Mouse (Mus musculus) hindbrain, embryonic 14.5 days (tissue): Measurements from ENCODE around the gene Grn. TPM values are rescaled to one million over a fixed set of nuclear protein-coding genes. Genes with fewer than 3 reads are reported as not detected.
A peak's percentile ranks its signal among the peaks of the same experiment; 100 is the strongest.
"Not testable (repeated sequence)": the region's sequence is repeated elsewhere in the genome, so short reads cannot be mapped to it uniquely, and the experiment has no call there.

Experiments
- ATAC-seq: fragments of 200-750 bp; cut with Nextera tagmentation; 2 replicates; pipeline ENCODE4 v1.8.0; 2017; ENCODE audit warnings: moderate number of reproducible peaks, mild to moderate bottlenecking, moderate TSS enrichment, moderate library complexity; ENCODE audit not compliant: low FRiP score
- DNase-seq: peaks from one replicate; pipeline ENCODE4 v3.0.0-alpha.2; 2015; ENCODE audit warnings: low spot score
- H3K27ac ChIP-seq: fragments of 300-500 bp; sonication (generic); 2 replicates; pipeline ENCODE4 v1.5.1; 2014; ENCODE audit warnings: mild to moderate bottlenecking, moderate library complexity
- H3K27me3 ChIP-seq: fragments of 300-500 bp; sonication (generic); 2 replicates; pipeline ENCODE4 v1.6.1; 2014; ENCODE audit warnings: mild to moderate bottlenecking, low read length, mixed read lengths; ENCODE audit not compliant: control insufficient read depth, insufficient read depth
- H3K36me3 ChIP-seq: fragments of 300-500 bp; sonication (generic); replicated peaks from 2 replicates; pipeline ENCODE4 v1.6.1; 2014; ENCODE audit not compliant: control insufficient read depth, insufficient read depth
- H3K4me1 ChIP-seq: fragments of 300-500 bp; sonication (generic); replicated peaks from 2 replicates; pipeline ENCODE4 v1.6.1; 2014; ENCODE audit warnings: antibody characterized with exemption, low read length, mixed read lengths; ENCODE audit not compliant: control insufficient read depth, insufficient read depth
- H3K4me2 ChIP-seq: fragments of 300-500 bp; sonication (generic); replicated peaks from 2 replicates; pipeline ENCODE4 v1.6.1; 2014; ENCODE audit warnings: mild to moderate bottlenecking, moderate library complexity
- H3K4me3 ChIP-seq: fragments of 300-500 bp; sonication (generic); replicated peaks from 2 replicates; pipeline ENCODE4 v1.5.1; 2014; ENCODE audit warnings: mild to moderate bottlenecking, low read length
- H3K9ac ChIP-seq: fragments of 300-500 bp; sonication (generic); 2 replicates; pipeline ENCODE4 v1.6.1; 2014
- H3K9me3 ChIP-seq: fragments of 300-500 bp; sonication (generic); 2 replicates; pipeline ENCODE4 v1.6.1; 2016; ENCODE audit warnings: low read length; ENCODE audit not compliant: control insufficient read depth
- WGBS: fragments of 180-500 bp; shearing (Covaris S2); extraction: QIAGEN DNeasy Blood & Tissue Kit; methylation state at CpG from one replicate; pipeline ENCODE4 v1.1.7; 2014; 5-methylcytosine and 5-hydroxymethylcytosine counted together
- polyA plus RNA-seq: library from polyadenylated mRNA; unstranded; fragments of >200 nt; fragmentation: Nextera tagmentation; extraction: Ambion mirVana; gene quantifications from 2 replicates; pipeline ENCODE4 v1.2.1, GENCODE M21; 2014

Gene Grn
- polyA plus RNA-seq, 1 experiment from 2014 or later: 63.6 TPM

DNA sequence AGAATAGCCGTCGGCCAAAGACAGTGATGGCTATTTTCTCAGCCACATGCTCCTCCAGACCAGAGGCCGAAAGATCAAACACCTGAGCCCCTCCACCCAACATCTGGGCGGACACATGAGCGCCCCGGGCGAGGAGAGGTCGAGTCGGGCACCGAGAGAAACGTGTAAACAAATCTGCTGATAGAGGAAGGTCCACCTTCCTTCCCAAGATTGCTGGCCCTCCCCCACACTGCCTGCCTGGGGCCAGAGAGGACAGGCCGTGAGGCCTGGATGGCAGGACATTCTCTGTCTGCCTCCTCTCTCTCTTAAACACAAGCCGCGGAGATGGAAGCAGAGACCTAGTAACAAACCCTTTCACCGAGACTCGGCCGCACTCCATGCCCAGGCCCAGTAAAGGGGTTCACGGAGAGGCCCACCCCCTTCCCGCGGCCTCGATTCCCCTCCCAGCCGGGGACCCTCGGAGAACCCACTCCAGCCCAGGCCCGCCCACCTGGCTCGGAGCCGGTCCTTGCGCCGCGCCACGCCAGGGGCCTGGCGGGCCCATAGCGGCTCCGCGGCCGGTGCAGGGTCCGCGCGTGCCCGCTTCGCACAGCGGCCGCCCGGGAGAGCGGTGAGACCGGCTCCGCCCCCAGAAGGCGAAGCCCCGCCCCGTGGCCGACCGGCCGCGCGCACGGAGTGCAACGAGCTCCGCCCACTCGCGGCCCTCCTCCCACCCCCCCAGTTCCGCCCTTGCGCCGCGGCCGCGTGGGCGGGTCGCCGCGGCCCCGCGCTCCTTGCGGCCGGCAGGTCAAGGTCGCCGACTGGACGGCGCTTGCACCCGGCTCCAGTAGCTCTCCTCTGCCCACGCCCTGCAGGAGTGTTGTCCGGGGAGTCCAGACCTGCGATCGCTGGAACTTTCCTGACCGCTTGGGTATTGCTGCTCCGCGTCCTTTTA is 22.9 kb upstream of the Grn start:
- Histone ChIP-seq H3K27me3 (no peaks in the 10 kb centered on the region), H3K9ac (peak overlapping the region; percentile 79), H3K27ac (peak overlapping the region; percentile 82), H3K9me3 (no peaks in the 10 kb centered on the region), H3K4me1 (peaks cover 29% of the 10 kb centered on the region), H3K36me3 (peaks cover 26% of the 10 kb centered on the region), H3K4me2 (peak overlapping the region; percentile 69), H3K4me3 (peak overlapping the region; percentile 73)
- WGBS: under 1% methylated on average over 78 of the region's 85 CpGs
- peak; percentile 78 for ATAC-seq
- DNase-seq: peak; percentile 90

DNA sequence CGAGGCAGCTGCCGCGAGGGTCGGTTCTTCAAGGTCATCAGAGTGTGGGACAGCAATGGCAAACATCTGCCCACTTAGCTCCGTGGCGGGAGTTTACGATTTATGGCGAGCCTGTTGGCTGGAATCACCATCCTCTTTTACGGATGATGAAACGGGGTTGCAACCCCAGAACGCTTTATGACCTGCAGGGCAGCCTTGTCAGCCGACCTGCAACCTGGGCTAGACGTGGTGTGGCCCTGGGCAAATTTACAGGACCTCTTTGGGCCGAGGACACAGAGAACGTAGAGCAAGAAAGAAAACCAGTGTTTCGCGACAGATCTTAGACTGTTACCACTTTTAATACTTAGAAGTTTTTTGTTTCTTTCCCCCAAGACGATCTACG is 22.3 kb upstream of the Grn start, which contains the start of gene Slc25a39:
Slc25a39 (minus strand) TSS at position 113 of the 382 bp plus-strand sequence.
- peak within 1 kb of the TSS; percentile 73 for H3K4me3 ChIP-seq

GRCm38 (mm10) chr11:102408344-102408876 is 21.7 kb upstream of the Grn start:
- H3K9ac ChIP-seq: no peak overlapping the region
- peak overlapping the region; percentile 82 for H3K27ac ChIP-seq

More for the DNA sequence above, 22.3 kb upstream of the Grn start, which contains the start of gene Slc25a39:
- H3K4me2 ChIP-seq: peak within 1 kb of the TSS; percentile 69
- no peak for DNase-seq
- H3K36me3 ChIP-seq: peaks cover 20% of the 10 kb centered on the region
- WGBS: under 1% methylated on average over 19 of the region's 19 CpGs
- H3K9me3 ChIP-seq: no peaks in the 10 kb centered on the region
- peak within 1 kb of the TSS; percentile 79 for H3K9ac ChIP-seq
- no peaks in the 10 kb centered on the region for H3K27me3 ChIP-seq
- peaks cover 29% of the 10 kb centered on the region for H3K4me1 ChIP-seq
- H3K27ac ChIP-seq: peak within 1 kb of the TSS; percentile 82
- no peak for ATAC-seq

DNA sequence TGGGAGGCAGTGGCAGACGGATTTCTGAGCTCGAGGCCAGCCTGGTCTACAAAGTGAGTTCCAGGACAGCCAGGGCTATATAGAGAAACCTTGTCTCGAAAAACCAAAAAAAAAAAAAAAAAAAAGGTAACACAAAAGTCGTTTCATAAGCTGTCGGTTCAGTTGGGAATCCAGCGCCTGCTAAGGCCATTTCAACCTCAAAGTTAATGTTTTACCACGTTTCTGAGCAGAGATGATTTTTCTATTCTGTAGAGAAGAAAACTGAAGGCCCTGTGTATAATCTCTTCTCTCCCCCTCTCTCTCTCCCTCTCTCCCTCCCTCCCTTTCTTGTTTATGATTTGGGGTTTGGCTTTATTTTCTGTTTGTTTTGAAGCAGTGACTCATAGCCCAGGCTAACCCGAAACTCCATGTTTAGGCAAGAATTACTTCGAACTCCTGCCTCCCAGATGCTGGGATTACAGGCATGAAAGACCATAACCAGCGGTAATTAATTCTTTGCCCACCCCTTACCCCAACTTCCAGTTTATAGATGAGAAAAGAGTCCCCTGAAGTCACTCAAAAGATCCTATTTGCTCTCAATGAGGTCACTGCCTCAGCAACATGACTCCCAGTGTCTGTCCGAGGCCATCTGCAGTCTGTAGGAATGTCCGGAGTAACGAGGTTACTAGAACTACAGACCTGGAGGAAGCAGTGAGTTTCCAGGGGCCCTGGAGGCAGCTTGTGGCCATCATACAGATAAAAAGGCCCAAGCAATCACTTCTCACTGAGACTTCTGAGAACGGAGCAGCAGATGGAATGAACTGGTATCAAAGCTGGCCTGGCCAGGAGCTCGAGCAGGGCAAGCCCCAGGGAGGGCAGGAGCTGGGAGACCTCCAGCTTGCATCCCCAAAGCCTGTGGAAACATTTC is 21.0 kb upstream of the Grn start:
- Histone ChIP-seq H3K36me3 (0 out of 2 replicates have a peak, but pooled peaks cover 7% of the 10 kb centered on the region), H3K4me1 (peaks cover 29% of the 10 kb centered on the region), H3K27me3 (no peaks in the 10 kb centered on the region), H3K9me3 (no peaks in the 10 kb centered on the region), H3K27ac (peak overlapping the region; percentile 28; the same call in 1 of the 2 replicates), H3K9ac (no peak overlapping the region), H3K4me2 (peak overlapping the region; percentile 69), H3K4me3 (peak overlapping the region; percentile 73)
- no peak for DNase-seq
- no peak for ATAC-seq
- WGBS: 43% methylated on average over 15 of the region's 15 CpGs

More at GRCm38 (mm10) chr11:102408344-102408876, 21.7 kb upstream of the Grn start:
- Histone ChIP-seq H3K4me1 (peaks cover 29% of the 10 kb centered on the region), H3K4me2 (peak overlapping the region; percentile 69), H3K9me3 (no peaks in the 10 kb centered on the region), H3K27me3 (no peaks in the 10 kb centered on the region), H3K36me3 (peaks cover 14% of the 10 kb centered on the region), H3K4me3 (peak overlapping the region; percentile 73)
- under 1% methylated on average over 32 of the region's 32 CpGs for WGBS
- peak; percentile 97 for DNase-seq
- ATAC-seq: peak; percentile 91

DNA sequence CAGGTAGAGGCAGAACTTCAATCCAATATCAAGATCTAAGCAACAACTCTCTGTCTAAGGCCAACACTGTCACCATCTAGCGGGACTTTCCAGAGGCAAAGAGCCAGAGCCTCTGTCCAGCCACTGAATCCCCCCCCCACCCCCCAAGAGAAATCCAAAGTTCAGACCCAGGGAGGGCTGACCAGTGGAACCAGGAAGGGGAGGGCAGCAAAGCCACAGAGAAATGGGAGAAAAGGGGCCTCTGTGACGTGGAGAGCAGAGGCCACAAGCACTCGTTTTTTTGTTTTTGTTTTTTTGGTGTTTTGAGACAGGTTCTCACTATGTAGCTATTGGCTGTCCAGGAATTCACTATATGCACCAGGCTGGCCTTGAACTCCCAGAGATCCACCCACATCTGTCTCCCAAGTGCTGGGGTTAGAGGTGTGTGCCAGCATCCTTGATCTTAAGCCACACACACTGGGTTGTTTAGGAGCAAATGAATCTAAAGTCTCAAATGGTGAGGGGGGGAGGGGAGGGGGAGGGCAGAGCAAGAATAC is 20.3 kb upstream of the Grn start:
- WGBS: 71% methylated on average over 3 of the region's 3 CpGs
- DNase-seq (no peak), ATAC-seq (no peak)
- Histone ChIP-seq H3K36me3 (0 out of 2 replicates have a peak, but pooled peaks cover 2% of the 10 kb centered on the region), H3K9ac (no peak overlapping the region), H3K4me1 (peaks cover 25% of the 10 kb centered on the region), H3K27ac (no peak overlapping the region), H3K4me2 (no peak overlapping the region), H3K4me3 (no peak overlapping the region), H3K9me3 (no peaks in the 10 kb centered on the region), H3K27me3 (no peaks in the 10 kb centered on the region)

- peaks cover 20% of the 10 kb centered on the region for H3K4me1 ChIP-seq
- H3K4me2 ChIP-seq, H3K9ac ChIP-seq, ATAC-seq, H3K36me3 ChIP-seq, H3K9me3 ChIP-seq, H3K27ac ChIP-seq, H3K27me3 ChIP-seq, H3K4me3 ChIP-seq, DNase-seq: not testable (repeated sequence)
- WGBS: 97% methylated on average over 2 of the region's 3 CpGs
These were observed 19.8 kb upstream of the Grn start for GRCm38 (mm10) chr11:102410345-102410744.

- H3K27ac ChIP-seq: no peak overlapping the region
- peaks cover 13% of the 10 kb centered on the region for H3K4me1 ChIP-seq
- H3K9me3 ChIP-seq: no peaks in the 10 kb centered on the region
- no peak overlapping the region for H3K4me3 ChIP-seq
- 75% methylated on average over 3 of the region's 3 CpGs for WGBS
- ATAC-seq: no peak
- no peak overlapping the region for H3K4me2 ChIP-seq
- no peak overlapping the region for H3K9ac ChIP-seq
- H3K36me3 ChIP-seq: no peaks in the 10 kb centered on the region
- no peaks in the 10 kb centered on the region for H3K27me3 ChIP-seq
- no peak for DNase-seq
These were observed 19.1 kb upstream of the Grn start for GRCm38 (mm10) chr11:102411061-102411460.

DNA sequence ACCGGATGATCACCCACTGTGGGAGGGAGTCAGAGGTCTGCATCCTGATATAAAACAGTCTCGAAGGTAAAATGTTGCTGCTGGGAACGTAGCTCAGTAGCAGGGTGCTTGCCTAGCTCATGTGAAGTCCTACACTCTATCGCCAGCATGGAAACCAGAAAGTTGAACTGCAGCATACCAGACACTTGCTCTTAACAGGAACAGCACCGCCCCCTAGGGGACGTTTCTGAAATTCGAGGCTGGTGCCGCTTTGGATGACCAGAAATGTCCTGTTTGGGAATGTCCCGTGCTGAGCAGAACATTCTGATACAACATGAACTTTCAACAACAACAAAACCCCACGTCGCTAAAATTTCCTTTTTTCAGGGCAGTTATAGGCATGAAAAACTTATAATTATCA is 18.4 kb upstream of the Grn start:
- DNase-seq: peak; percentile 97
- Histone ChIP-seq H3K27ac (no peak overlapping the region), H3K4me3 (no peak overlapping the region), H3K4me2 (no peak overlapping the region), H3K9me3 (no peaks in the 10 kb centered on the region), H3K9ac (no peak overlapping the region), H3K4me1 (peaks cover 7% of the 10 kb centered on the region), H3K27me3 (no peaks in the 10 kb centered on the region), H3K36me3 (no peaks in the 10 kb centered on the region)
- WGBS: 10% methylated on average over 11 of the region's 11 CpGs
- no peak for ATAC-seq
